Mouse (Mus musculus) small intestine, adult 2 months (tissue): ENCODE data around the gene Slc17a9.

ENCODE experiments used
- CTCF ChIP-seq: fragments of 200-500 bp; IDR thresholded peaks from 2 replicates; pipeline ENCODE4 v1.5.1; 2012; ENCODE audit warnings: low read depth, mild to moderate bottlenecking, control low read depth, inconsistent platforms, low read length, moderate library complexity, mixed read lengths; ENCODE audit not compliant: insufficient replicate concordance, insufficient read length; ENCODE audit errors: extremely low read depth
- POLR2A ChIP-seq: fragments of 200-500 bp; IDR thresholded peaks from 2 replicates; pipeline ENCODE4 v1.6.1; 2012; ENCODE audit warnings: low read depth, mild to moderate bottlenecking, control low read depth, inconsistent platforms, low read length, moderate library complexity

- TF ChIP-seq CTCF (no peak), POLR2A (no peak)
Measured at GRCm38 (mm10) chr2:180695176-180695575, 29.9 kb upstream of the Slc17a9 start.
